Mouse (Mus musculus): ENCODE measurements at regions not wholly inside any gene's neighbourhood (a gene's known extent, or its start where the extent isn't known, plus 50 kb on each side); places are given as distances from the start of the nearest gene placed in this dataset.

DNA sequence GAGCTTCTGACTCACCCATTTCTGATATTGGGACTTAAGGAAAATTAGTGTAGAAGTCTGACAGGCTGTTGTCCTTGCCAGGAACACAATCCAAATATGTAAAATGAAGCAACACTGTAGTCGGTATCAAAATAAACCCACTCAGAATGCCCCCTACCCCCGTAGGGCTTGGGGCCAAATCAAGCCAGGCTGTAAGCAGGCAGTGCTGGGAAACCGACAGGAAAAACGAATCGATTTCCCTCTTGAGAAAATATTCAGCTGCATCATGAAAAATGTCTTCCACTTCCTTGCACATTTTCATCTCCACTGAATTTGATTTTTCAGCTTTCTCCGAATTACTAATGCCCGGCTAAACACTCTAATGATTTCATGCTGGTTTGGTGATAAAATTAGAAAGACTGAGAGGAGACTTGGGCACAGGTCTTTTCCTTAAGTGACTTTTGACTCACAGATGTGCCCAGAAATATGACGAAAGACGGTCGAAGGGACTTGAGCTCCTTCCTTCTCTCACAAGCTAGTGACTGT, 485.7 kb downstream of the Fat4 start:
- no peak for DNase-seq (ENCODE audit: low spot score in 2 of 2)

DNA sequence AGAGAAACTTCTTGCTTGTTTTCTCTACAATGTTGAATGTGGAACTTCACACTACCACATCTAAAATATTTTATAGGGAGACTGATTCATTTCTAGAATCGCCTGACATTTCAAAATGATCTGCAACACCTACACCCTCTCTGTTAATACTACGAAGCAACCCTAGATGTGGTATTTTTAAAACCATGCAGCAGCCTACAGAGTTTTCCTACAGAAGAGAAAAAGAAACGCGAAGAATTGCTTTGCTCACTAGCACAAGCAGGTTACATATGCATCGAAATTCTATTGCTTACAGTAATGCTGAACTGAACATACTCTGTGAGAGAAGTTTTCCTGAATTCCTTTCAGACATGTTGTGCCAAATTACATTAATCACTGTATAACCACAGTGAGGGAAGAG, 488.7 kb downstream of the Fat4 start:
- DNase-seq (ENCODE audit: low spot score in 2 of 2) = no peak

DNA sequence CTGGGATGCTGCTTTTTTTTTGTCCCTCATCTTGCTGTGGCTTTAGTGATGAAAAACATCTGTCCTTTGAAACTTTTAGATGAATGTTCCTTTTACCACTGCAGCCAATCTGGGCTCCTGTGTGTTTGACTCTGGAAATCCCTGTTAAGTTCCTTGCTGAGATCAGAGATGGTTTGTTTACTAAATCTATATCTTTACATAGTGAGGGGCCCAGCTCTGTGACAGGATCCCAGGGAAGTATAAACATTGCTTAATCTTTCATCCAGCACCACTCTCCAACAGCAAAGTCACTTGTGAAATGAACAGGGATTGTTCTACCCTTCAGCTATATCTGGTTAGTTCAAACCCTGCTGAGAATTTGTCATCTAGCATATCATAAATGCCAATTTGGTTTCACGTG, 501.8 kb downstream of the Fat4 start:
- no peak for DNase-seq (ENCODE audit: low spot score in 2 of 2)

DNA sequence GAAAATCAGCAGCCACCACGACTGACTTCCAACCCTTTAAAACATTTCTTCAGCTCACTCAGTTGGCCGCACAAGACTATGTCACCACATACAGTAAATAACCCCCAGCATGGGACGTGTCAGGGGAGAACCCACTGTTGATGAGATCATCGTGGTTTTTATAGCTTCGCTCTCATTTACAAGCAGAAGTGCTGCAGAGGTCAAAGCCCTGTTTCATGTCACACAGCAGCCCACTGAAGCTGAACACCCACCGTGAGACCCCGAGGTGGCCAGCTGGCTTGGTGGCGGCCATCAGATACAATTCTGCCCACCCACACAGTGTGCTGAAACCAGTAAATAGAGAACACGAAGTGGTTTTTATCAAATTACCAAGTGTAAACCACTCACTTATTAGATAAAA, 503.7 kb downstream of the Fat4 start:
- no peak for DNase-seq (ENCODE audit: low spot score in 2 of 2)

DNA sequence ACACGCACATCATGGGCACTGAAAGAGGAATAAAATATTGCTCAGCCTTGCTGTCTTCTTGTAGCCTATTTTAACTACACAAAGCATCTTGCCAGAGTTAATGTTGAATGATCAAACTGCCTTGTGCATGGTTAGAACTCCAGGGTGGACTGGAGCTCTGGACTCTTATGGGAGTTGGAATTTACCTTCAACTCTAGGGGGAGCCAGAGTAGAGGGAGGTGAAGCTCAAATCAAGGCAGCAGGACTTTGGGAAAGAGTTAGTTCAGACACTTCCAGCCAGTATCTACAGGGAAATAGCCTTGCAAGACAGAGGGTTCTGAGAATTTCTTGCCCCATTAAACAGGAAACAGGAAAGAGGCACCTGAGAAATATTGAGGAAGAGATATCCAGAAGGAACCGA, 505.3 kb downstream of the Fat4 start:
- DNase-seq (ENCODE audit: low spot score in 2 of 2) = no peak

DNA sequence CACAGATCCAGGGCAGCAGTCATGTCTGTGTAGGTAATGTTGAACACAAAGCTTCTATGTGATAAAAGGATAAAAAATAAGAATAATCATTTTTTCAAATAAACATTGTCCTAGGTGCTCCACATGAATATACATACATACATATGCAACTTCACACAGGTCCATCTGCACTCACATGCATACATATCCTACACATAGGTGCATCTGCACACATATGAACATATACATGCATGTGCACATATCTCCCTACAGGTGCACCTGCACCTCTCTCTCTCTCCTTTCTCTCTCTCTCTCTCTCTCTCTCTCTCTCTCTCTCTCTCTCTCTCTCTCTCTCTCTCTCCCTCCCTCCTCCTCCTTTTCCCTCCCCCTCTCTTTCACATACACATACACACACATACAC, 509.9 kb downstream of the Fat4 start:
- DNase-seq (ENCODE audit: low spot score in 2 of 2) = no peak

DNA sequence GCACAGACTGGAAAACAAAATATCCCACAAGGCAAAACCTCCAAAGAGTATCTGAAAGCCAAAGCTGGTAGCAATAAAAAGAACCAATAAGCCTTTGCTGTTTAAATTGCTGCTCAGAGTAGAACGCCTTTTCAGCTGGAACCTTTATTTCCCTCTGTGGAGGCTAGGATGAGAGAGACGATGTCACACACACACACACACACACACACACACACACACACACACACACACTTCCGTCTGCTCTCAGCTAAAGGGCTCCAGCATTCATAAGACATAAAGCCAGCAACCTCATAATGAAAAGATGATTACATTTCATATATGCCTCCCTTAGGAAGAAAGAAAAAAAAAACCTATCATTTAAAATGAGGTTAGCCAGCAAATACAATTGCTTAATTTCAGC, 510.5 kb downstream of the Fat4 start:
- DNase-seq (ENCODE audit: low spot score in 2 of 2) = no peak

DNA sequence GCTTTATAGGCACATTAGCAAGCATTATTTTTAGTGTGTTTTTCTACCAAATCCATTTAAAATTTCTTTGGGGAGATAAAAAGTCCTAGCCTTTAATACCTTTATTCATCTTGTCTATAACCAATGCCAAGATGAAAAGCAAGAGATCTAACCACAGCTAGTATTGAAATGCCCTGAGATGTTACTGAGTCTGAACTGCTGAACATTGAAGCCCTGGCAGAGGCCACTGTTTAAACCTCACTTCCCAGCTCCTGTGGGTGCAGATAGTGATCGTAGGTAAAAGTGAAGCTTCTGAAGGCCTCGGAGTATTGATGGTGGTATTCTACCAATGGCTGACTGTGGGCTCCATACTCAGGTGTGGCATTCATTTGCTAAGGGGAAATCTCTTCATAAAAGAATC, 510.9 kb downstream of the Fat4 start:
- no peak for DNase-seq (ENCODE audit: low spot score in 2 of 2)

DNA sequence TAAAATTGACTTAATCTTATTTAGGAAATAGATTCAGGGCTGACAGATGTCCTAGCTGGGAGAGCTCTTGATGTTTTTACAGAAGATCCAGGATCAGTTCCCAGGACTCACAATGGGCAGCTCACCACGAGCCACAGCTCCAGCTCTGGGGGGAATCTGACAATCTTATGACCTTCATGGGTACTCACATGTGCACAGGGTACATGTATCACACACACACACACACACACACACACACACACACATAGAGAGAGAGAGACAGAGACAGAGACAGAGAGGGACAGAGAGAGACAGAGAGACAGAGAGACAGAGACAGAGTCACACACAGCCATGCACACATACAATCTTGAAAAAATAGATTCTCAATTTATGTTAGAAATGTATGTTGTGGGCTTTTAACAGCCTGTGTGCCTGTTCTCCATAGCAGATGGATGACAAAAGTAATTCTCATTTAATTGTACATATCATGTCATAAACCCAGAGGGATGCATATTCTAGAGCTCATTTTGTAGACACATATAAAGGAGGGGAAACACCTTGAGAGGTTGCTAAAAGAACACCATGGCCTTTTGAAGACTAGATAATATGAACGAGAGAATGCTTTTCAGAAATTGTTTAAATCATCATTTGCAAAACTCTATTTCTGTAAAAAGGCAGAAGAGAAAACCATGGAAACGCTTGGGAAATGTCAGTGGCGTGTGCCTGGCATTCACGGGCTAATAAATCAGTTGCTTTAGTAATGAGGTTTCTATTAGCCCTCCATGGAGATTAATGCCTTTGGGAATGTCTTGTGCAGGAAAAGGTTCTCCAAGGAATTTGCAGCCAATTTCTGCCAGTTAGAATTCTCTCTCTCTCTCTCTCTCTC, 538.3 kb downstream of the Fat4 start:
- no peak for DNase-seq (ENCODE audit: low spot score in 2 of 2)

DNA sequence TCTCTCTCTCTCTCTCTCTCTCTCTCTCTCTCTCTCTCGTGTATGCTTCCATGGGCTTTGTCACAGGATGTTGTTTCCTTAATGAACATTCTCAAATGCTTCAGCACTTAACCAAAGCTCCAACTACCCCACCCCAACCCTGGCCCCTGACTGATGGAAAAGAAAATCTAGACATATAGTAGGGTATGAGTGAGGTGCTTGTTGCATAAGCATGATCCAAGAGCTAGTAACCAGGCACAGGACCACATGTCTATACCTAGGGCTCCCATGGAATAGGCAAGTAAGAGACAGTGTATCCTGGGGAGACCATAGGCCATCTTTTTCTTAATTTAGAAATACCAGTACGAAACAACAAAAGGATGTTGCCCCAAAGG, 538.9 kb downstream of the Fat4 start:
- no peak for DNase-seq (ENCODE audit: low spot score in 2 of 2)

DNA sequence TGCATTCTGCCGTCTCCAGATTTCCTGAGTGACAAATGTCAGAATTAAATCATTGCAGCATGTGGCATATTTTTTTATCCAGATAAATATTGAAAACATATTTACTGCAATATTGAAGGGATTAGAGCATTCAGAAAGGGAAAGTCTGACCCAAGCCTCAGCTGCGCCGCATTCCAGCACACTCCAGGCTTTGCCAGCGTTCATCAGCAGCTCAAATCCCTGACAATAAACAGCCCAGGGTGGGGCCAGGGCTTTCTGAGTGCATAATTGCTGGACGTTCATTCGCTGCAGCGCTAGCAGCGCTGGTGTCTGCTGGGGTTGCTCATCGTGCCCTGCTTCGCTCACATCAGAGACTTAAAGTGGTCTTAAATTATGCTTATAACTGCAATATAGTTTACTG, 556.6 kb downstream of the Fat4 start:
- DNase-seq (ENCODE audit: low spot score in 2 of 2) = peak in 1 of 2 experiments; percentile 27

DNA sequence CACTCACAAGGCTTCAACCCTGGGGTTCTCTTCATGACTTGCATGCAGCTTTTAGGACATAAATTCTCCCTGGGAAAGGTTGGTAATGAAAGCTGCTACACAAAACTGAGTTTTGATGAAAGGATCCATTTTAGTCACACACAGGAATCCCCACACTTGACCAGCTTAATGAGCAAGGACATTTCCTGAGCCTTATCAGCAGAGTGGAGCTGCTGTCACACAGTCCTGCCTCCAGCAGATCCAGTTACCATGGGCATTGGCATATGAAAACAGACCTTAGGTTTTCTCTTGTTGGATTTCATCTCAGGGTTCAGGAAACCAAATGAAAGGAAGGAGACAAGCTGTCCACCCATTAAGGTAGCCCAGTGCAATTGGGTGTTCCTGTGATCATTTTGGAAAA, 568.9 kb downstream of the Fat4 start:
- DNase-seq (ENCODE audit: low spot score in 2 of 2) = no peak

DNA sequence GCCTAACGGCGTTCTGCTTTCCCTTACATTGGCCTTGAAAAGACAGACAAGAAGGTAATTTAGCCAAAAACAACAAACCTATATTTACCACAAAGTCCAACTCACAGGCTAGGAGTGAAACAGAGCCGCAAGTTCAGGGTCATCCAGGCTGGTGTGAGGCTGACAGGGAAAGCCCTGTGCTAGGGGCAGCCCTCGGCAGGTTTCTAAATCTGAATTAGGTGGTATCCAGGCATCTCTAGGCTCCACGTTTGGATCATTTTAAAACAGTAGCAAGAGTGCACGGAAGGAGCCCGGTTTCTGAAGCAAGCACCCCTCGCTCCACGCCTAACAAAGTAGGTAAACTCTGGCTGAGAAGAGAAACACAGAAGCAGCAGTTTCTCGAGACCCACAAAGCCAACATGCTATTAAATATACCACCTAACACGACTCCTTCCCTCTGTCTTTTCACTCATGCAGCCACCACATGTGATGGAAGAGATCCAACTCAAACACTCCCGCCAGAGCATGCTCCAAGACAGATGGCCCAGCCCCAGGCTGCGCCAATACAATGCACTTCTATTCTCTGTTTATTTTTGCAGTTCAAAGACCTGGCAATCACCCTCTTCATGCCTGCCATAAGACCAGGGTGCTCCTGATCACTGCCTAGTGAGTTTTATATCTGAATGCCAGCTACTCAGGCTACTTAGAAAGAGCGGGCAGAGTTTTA, 573.6 kb downstream of the Fat4 start:
- peak; percentile 13 to 23 for DNase-seq (ENCODE audit: low spot score in 2 of 2)

DNA sequence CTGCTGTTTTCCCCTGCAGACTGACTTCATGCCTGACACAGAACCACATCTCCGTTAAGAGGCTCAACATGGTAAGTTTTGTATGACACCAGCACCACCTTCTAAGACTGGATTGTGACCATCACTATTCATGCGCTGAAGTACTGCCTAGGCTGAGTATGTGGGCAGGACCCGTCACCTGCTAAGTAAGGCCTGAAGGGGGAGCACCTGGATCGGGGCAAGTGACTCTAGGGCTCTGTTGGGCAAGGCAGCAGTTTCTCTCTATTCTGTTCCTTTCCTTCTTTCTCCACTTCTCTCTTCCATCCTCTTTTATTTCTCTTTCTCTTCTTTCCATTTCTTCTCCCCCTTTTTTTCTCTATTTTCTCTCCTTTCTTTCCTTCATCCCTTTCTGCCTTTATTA, 574.8 kb downstream of the Fat4 start:
- no peak for DNase-seq (ENCODE audit: low spot score in 2 of 2)

DNA sequence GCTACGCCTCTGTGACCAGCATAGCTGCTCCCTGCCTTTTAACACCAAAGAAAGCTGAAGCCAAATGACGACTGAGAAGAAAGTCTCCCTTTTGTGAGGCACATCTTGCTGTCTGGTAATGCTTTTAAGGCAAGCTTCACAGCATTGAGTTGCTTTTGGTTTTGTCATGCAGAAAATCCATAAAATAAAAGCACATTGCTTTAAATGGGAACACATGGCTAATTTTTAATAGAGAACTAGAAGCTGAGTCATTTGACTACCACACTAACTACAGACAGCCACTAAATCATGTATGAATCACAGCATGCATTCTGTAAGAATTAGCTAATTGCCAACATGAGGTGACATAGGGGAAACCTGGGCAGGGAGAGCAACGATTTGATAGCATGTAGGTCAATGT, 579.1 kb downstream of the Fat4 start:
- no peak for DNase-seq (ENCODE audit: low spot score in 2 of 2)

DNA sequence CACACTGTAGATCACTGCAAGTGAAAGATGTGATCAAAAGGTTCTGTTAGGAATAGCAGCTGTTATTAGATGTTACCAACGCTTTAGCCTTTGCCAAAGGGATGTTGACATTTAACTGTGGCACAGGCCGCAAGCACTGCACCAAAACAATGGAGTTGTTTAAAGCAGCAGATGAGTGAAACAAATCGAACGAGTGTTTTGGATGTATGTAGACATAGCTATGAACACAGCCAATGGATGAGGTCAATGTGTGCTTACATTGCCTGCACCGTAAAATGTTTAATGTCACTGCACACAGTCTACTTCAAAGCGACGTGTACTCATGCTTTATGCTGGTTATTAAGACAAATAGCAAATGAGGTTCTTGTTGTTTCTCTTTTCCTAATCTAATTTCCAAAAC, 602.7 kb downstream of the Fat4 start:
- DNase-seq (ENCODE audit: low spot score in 2 of 2) = no peak

DNA sequence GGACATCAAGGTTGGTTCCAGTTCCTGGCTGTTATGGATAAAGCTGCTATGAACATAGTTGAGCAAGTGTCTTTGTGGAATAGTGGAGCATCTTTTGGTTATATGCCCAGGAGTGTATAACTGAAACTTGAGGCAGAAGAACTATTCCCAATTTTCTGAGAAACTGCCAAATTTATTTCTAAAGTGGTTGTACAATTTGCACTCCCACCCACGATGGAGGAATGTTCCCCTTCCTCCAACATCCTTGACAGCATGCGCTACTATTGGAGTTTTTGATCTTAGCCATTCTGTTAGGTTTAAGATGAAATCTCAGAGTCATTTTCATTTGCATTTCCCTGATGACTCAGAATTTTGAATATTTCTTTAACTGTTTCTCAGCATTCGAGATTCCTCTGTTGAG, 607.6 kb downstream of the Fat4 start:
- no peak for DNase-seq (ENCODE audit: low spot score in 2 of 2)

DNA sequence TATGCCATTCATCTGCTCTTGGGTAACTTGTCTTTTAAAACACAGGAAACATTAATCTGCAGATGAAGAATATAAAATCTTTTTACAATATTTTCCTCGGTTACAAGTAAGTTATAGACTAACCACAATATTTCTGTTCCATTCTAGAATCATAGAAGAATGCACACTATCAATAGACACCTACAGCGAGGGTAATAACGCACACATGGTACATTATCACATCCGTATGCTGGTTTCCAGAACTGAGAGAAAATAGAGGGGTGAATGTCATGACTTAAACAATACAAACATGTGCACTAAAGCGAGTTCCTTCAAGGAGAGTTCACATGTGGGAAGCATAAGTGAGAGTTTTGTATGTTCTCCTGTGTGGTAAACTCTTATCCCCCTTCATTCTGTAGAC, 641.3 kb downstream of the Fat4 start:
- DNase-seq (ENCODE audit: low spot score in 2 of 2) = no peak

DNA sequence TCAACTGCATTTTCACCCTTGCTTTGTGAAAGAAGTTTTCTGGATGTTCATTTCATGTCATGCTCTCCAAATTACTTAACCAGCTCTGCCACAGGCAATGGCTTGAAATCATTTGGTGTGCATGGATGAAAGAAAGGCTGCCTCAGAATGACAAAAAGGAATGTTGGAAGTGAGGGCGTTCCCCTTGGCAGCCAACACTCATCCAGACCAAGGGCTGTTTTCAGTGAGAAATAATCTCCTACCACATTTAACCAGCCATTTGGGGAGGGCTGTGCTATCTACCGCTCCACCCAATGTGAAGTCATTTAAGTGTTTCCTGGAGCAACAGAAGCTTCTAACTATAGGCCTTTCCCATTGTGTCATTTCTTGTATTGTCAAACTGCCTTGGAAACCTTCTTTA, 650.8 kb downstream of the Fat4 start:
- DNase-seq (ENCODE audit: low spot score in 2 of 2) = no peak

DNA sequence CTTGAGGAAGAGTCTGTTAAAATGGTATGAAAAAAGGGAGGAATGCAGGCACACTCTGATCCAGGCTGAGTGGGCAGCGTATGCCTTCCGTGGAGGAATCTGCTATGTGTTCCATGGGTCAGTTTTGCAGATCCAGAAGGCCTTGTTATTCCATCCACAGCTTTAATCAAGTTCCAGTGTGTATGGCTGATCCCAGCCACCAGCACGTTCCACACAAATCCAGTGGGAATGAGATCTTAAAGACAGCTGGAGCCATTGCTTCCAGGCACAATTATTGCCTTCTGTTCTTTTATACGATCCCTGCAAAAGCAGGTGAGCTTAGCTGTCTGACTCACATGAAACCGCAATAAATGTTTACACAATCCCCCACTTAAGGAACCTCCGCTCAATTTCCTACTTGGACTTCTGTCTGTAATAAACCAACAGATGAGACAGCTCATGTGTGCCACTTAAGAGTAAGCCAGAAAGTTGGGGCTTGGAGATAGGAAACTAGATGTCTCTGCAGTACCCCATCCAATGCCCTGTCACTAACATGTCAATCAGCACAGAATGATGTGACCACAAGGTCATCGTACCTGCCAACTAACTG, 653.9 kb downstream of the Fat4 start:
- DNase-seq (ENCODE audit: low spot score in 2 of 2) = no peak

DNA sequence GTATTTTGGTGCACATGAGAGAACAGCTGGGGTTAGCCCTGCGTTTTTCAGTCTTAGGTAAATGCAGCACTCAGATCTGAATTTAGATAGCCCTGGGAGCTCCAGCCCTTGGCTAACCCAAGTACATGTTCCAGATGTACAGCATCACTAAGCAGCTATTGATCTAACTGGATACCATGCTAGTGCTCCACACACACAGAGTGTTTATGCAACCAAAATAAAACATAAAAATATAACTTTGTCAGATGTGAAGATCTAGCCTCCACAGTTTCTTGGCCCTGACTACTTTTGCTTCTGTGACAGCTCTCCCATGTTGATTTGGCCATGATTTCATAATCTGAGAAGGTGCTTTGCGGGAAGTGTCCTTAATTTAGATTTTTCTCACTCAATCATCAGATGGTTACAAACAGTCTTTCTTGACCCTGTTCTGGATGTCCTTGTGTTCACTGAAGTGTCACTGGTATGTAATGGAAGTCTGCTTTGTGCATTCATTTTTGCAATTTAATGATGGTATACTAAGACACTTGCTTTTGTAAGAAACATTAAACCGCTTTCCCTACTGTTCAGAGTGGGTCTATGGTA, 672.8 kb downstream of the Fat4 start:
- DNase-seq (ENCODE audit: low spot score in 2 of 2) = no peak

DNA sequence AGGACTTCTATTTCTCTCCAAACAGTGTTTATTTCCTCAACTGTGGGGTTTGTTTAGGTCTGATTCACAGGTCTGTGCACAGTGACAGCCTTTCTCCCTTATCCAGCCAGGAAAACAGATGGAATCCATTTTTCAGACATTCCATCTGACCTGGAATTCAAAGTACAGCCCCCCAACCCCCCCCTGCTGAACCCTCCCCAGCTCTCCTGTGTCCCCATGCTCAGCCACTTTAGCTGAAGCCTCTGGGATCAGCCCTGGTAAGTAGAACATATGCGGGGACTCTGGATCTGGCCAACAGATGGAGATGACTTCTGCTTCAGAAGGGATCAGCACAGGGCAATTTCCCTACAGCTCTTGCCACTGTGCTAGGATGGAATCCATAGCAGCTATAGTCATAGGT, 674.2 kb downstream of the Fat4 start:
- DNase-seq (ENCODE audit: low spot score in 2 of 2) = no peak
